Mouse (Mus musculus) olfactory bulb, adult 2 months (tissue): ENCODE data around the gene Agpat3. TPM values are rescaled to one million over a fixed set of nuclear protein-coding genes. Genes with fewer than 3 reads are reported as not detected.

Source experiments
- H3K27ac ChIP-seq: fragments of 200-500 bp; 2 replicates; pipeline ENCODE4 v1.5.1; 2012; ENCODE audit warnings: low read depth, low read length; ENCODE audit not compliant: insufficient read depth
- H3K4me1 ChIP-seq: fragments of 200-500 bp; 2 replicates; pipeline ENCODE4 v1.6.1; 2012; ENCODE audit warnings: low read length; ENCODE audit not compliant: control insufficient read depth, insufficient read depth
- H3K4me3 ChIP-seq: fragments of 200-500 bp; 2 replicates; pipeline ENCODE4 v1.5.1; 2012; ENCODE audit warnings: mild to moderate bottlenecking, low read depth, low read length, moderate library complexity; ENCODE audit not compliant: insufficient read depth
- CTCF ChIP-seq: fragments of 200-500 bp; IDR thresholded peaks from 2 replicates; pipeline ENCODE4 v1.5.1; 2012; ENCODE audit warnings: low read depth, mild to moderate bottlenecking, low read length, moderate library complexity; ENCODE audit not compliant: insufficient read depth
- POLR2A ChIP-seq: fragments of 200-500 bp; IDR thresholded peaks from 2 replicates; pipeline ENCODE4 v1.6.1; 2012; ENCODE audit warnings: mild to moderate bottlenecking, low read depth, low read length, moderate library complexity; ENCODE audit not compliant: insufficient read depth
- WGBS: fragments of 180-500 bp; shearing (Covaris S2); methylation state at CpG from one replicate; pipeline ENCODE4 v1.1.7; 2018; 5-methylcytosine and 5-hydroxymethylcytosine counted together
- polyA plus RNA-seq: library from polyadenylated mRNA; stranded (reverse); fragments of >200 nt; gene quantifications from 2 replicates; pipeline ENCODE4 v1.2.4, GENCODE M21; 2012; ENCODE audit warnings: low replicate concordance; ENCODE audit not compliant: missing spikeins, insufficient read depth, insufficient read length

Gene Agpat3
- polyA plus RNA-seq, 1 experiment = not detected

- Histone ChIP-seq H3K4me1 (peaks cover 46% of the 10 kb centered on the region), H3K27ac (0 out of 2 replicates have a peak overlapping the region, but pooled peaks have one; percentile 4), H3K4me3 (no peak overlapping the region)
- WGBS = 91% methylated on average over 5 of the region's 5 CpGs
- TF ChIP-seq POLR2A (no peak), CTCF (no peak)
These were observed 55.9 kb downstream of the Agpat3 start for GRCm38 (mm10) chr10:78296371-78296770.

- TF ChIP-seq POLR2A (no peak), CTCF (no peak)
- H3K4me1 ChIP-seq = peaks cover 36% of the 10 kb centered on the region
- H3K4me3 ChIP-seq = no peak overlapping the region
- WGBS = 96% methylated on average over 1 of the region's 1 CpGs
- no peak overlapping the region for H3K27ac ChIP-seq
These were observed 58.7 kb downstream of the Agpat3 start for GRCm38 (mm10) chr10:78293576-78293975.

GRCm38 (mm10) chr10:78292381-78292780 lies 59.9 kb downstream of the Agpat3 start:
- TF ChIP-seq CTCF (no peak), POLR2A (no peak)
- peaks cover 34% of the 10 kb centered on the region for H3K4me1 ChIP-seq
- no peak overlapping the region for H3K4me3 ChIP-seq
- H3K27ac ChIP-seq = no peak overlapping the region
- WGBS = 88% methylated on average over 5 of the region's 5 CpGs

GRCm38 (mm10) chr10:78290730-78291535 lies 61.4 kb downstream of the Agpat3 start:
- no peak for TF ChIP-seq POLR2A
- TF ChIP-seq CTCF = no peak
- Histone ChIP-seq H3K4me1 (peaks cover 22% of the 10 kb centered on the region), H3K27ac (no peak overlapping the region), H3K4me3 (no peak overlapping the region)
- 85% methylated on average over 8 of the region's 8 CpGs for WGBS

GRCm38 (mm10) chr10:78288896-78289295 lies 63.4 kb downstream of the Agpat3 start:
- peaks cover 23% of the 10 kb centered on the region for H3K4me1 ChIP-seq
- no peak overlapping the region for H3K4me3 ChIP-seq
- no peak overlapping the region for H3K27ac ChIP-seq
- WGBS = 91% methylated on average over 4 of the region's 4 CpGs
- TF ChIP-seq POLR2A = no peak
- no peak for TF ChIP-seq CTCF

- Histone ChIP-seq H3K4me1 (peaks cover 23% of the 10 kb centered on the region), H3K27ac (no peak overlapping the region), H3K4me3 (no peak overlapping the region)
- WGBS = 82% methylated on average over 5 of the region's 5 CpGs
- no peak for TF ChIP-seq CTCF
- TF ChIP-seq POLR2A = no peak
These were observed 64.2 kb downstream of the Agpat3 start for GRCm38 (mm10) chr10:78288135-78288534.

- Histone ChIP-seq H3K4me1 (peaks cover 21% of the 10 kb centered on the region), H3K4me3 (no peak overlapping the region), H3K27ac (no peak overlapping the region)
- TF ChIP-seq CTCF (no peak), POLR2A (no peak)
- 89% methylated on average over 22 of the region's 22 CpGs for WGBS
These were observed 64.7 kb downstream of the Agpat3 start for GRCm38 (mm10) chr10:78287465-78288132.

- TF ChIP-seq CTCF (no peak), POLR2A (no peak)
- WGBS = 62% methylated on average over 4 of the region's 4 CpGs
- Histone ChIP-seq H3K4me1 (peaks cover 18% of the 10 kb centered on the region), H3K4me3 (no peak overlapping the region), H3K27ac (no peak overlapping the region)
These were observed 66.3 kb downstream of the Agpat3 start for GRCm38 (mm10) chr10:78285959-78286358.

GRCm38 (mm10) chr10:78285409-78285808 lies 66.9 kb downstream of the Agpat3 start:
- H3K4me3 ChIP-seq = no peak overlapping the region
- H3K27ac ChIP-seq = no peak overlapping the region
- WGBS = 84% methylated on average over 6 of the region's 6 CpGs
- peaks cover 18% of the 10 kb centered on the region for H3K4me1 ChIP-seq
- no peak for TF ChIP-seq POLR2A
